Mouse (Mus musculus): ENCODE measurements around the gene Arfgef3. TPM values are rescaled to one million over a fixed set of nuclear protein-coding genes. Genes with fewer than 3 reads are reported as not detected.
A peak's percentile ranks its signal among the peaks of the same experiment; 100 is the strongest.
"Not testable (repeated sequence)": the region's sequence is repeated elsewhere in the genome, so short reads cannot be mapped to it uniquely, and the experiment has no call there.

The Arfgef3 gene
- total RNA-seq, 1 experiment from 2014 or later, result 5.4 TPM

- no peak for DNase-seq
Measured at GRCm38 (mm10) chr10:18681385-18681954, 62.3 kb downstream of the Arfgef3 start.

GRCm38 (mm10) chr10:18680661-18681384 is 62.9 kb downstream of the Arfgef3 start:
- no peak for DNase-seq

- DNase-seq, result no peak
Measured at GRCm38 (mm10) chr10:18678836-18679235, 64.9 kb downstream of the Arfgef3 start.

- no peak for DNase-seq
Measured at GRCm38 (mm10) chr10:18664794-18665193, 79.0 kb downstream of the Arfgef3 start.

- no peak for DNase-seq
Measured at GRCm38 (mm10) chr10:18664016-18664415, 79.7 kb downstream of the Arfgef3 start.

- no peak for DNase-seq
Measured at GRCm38 (mm10) chr10:18661606-18662220, 82.0 kb downstream of the Arfgef3 start.

- DNase-seq, result no peak
Measured at GRCm38 (mm10) chr10:18660998-18661397, 82.8 kb downstream of the Arfgef3 start.

- DNase-seq, result no peak
Measured at GRCm38 (mm10) chr10:18657588-18657987, 86.2 kb downstream of the Arfgef3 start.

GRCm38 (mm10) chr10:18647069-18647468 is 96.7 kb downstream of the Arfgef3 start:
- DNase-seq, result no peak

- no peak for DNase-seq
Measured at GRCm38 (mm10) chr10:18646035-18646434, 97.7 kb downstream of the Arfgef3 start.

- no peak for DNase-seq
Measured at GRCm38 (mm10) chr10:18644346-18644745, 99.4 kb downstream of the Arfgef3 start.

- peak; percentile 29 for DNase-seq
Measured at GRCm38 (mm10) chr10:18643506-18643905, 100.2 kb downstream of the Arfgef3 start.

GRCm38 (mm10) chr10:18642854-18643253 is 100.9 kb downstream of the Arfgef3 start:
- no peak for DNase-seq

GRCm38 (mm10) chr10:18640596-18640995 is 103.2 kb downstream of the Arfgef3 start:
- no peak for DNase-seq

- DNase-seq, result no peak
Measured at GRCm38 (mm10) chr10:18635450-18635849, 108.3 kb downstream of the Arfgef3 start.

- DNase-seq, result peak; percentile 21
Measured at GRCm38 (mm10) chr10:18634405-18634985, 109.3 kb downstream of the Arfgef3 start.

- DNase-seq, result no peak
Measured at GRCm38 (mm10) chr10:18630498-18630897, 113.3 kb downstream of the Arfgef3 start.

- no peak for DNase-seq
Measured at GRCm38 (mm10) chr10:18627530-18627929, 116.2 kb downstream of the Arfgef3 start.

- DNase-seq, result no peak
Measured at GRCm38 (mm10) chr10:18612796-18613195, 131.0 kb downstream of the Arfgef3 start.

GRCm38 (mm10) chr10:18604827-18605535 is 138.8 kb downstream of the Arfgef3 start:
- not testable (repeated sequence) for DNase-seq

- peak; percentile 84 for DNase-seq
Measured at GRCm38 (mm10) chr10:18602030-18602429, 141.7 kb downstream of the Arfgef3 start.

- DNase-seq, result no peak
Measured at GRCm38 (mm10) chr10:18597601-18598000, 146.1 kb downstream of the Arfgef3 start.
